Mouse (Mus musculus) spleen, postnatal 10 days (tissue): ENCODE measurements around the gene Mgll.

ENCODE experiments used
- DNase-seq, 2 experiments: peaks; one replicate each; pipeline ENCODE4 v3.0.0; 2021 to 2022; ENCODE audit warnings: low spot score in 2 of 2

The Mgll gene

GRCm38 (mm10) chr6:88843781-88844725 lies 119.8 kb downstream of the Mgll start:
- DNase-seq = peak in 1 of 2 experiments; percentile 23

- DNase-seq = no peak
These were observed 120.8 kb downstream of the Mgll start for GRCm38 (mm10) chr6:88844901-88845565.

- no peak for DNase-seq
These were observed 123.4 kb downstream of the Mgll start for GRCm38 (mm10) chr6:88847571-88847970.

DNA sequence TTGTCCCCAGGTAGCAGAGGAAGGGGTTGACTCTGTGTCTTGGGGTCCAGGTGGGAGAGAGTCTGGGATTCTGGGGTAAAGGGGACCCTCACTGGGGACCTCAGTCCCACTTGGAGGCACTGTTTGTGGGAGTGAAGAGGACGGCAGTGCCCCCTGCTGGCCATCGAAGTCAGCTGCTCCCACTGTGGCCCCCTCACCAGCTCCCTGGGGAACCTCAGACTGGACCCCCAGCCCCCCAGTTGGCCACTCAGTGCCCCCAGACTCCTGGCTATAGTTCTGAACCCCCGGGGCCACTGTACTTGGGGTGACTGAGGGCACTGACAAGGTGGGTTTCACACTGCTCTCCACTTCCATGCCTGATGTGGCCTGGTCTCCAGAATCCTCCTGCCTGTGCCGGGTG lies 125.1 kb downstream of the Mgll start:
- DNase-seq = peak in 1 of 2 experiments; percentile 73

- DNase-seq = no peak
These were observed 125.8 kb downstream of the Mgll start for GRCm38 (mm10) chr6:88850034-88850433.

- no peak for DNase-seq
These were observed 130.3 kb downstream of the Mgll start for GRCm38 (mm10) chr6:88854509-88854908.

- peak; percentile 69 to 82 for DNase-seq
These were observed 131.4 kb downstream of the Mgll start for GRCm38 (mm10) chr6:88855636-88856035.

- no peak for DNase-seq
These were observed 133.0 kb downstream of the Mgll start for GRCm38 (mm10) chr6:88857249-88857648.

DNA sequence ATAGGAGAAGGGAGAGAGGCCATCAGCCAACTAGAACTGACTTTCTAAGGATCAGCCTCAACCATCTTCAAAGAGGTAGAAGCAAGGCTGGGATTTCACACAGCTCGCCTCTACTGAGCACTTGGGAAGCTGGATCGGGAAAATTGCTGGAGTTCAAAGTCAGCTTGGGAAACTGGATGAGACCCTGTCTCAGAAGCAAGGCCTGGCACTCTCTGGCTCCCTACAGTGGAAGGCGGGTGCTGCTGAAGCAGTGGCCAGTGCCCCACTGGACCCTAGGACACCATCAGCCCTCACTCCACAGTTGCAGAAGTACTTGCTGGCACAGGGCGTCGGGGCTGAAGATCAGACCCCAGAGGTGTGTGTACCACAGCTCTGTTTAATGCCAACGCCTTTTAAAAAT lies 133.6 kb downstream of the Mgll start:
- DNase-seq = no peak

GRCm38 (mm10) chr6:88858341-88858740 lies 134.1 kb downstream of the Mgll start:
- no peak for DNase-seq

- DNase-seq = peak in 1 of 2 experiments; percentile 44
These were observed 136.7 kb downstream of the Mgll start for GRCm38 (mm10) chr6:88860914-88861313.

DNA sequence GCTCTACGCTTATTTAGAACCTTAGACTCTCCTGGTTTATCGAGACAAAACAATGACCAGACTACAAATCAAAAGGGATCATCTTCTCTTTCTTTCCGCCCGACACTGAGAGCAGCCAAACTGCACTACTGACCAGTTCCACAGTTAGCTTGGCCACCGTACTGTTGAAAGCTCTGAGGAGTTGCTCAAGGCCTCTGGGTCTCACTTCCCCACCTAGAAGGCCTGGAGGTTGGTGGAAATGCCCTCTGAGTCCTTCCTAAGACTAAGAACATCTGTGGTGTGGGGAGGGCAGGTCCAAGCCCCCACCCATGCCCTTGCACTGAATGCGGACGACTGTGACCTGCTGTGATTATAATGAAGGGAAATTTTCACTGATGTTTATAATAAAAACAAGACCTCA lies 141.5 kb downstream of the Mgll start:
- DNase-seq = no peak

GRCm38 (mm10) chr6:88869459-88869858 lies 145.2 kb downstream of the Mgll start:
- no peak for DNase-seq

DNA sequence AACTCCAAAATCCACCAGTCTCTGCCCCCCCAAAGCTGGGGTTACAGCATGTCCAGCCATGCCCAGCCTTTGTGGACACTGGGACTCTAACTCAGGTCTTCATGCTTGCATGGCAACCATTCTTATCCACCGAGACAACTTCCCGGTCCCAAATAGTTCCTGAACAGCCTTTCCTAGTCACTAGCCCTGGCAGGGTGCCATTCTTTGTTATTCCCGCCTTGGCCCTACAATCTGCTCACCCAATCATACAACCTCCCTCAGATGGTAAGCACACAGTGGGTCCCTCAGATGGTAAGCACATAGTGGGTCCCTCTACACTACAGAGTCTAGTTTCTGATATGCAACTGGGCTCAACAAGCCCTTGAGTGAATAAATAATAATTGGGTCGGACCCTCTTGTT lies 146.4 kb downstream of the Mgll start:
- no peak for DNase-seq

- no peak for DNase-seq
These were observed 147.3 kb downstream of the Mgll start for GRCm38 (mm10) chr6:88871546-88871945.

GRCm38 (mm10) chr6:88872811-88873210 lies 148.6 kb downstream of the Mgll start:
- no peak for DNase-seq

GRCm38 (mm10) chr6:88873965-88874867 lies 150.0 kb downstream of the Mgll start:
- no peak for DNase-seq

- peak in 1 of 2 experiments; percentile 64 for DNase-seq
These were observed 150.8 kb downstream of the Mgll start, which contains the start of gene Podxl2 for GRCm38 (mm10) chr6:88874868-88875508. Gene Podxl2, minus strand, starts transcription at chr6:88875044.
